Mouse (Mus musculus) layer of hippocampus, adult 2 months (tissue): ENCODE measurements around the gene Odf3b. TPM values are rescaled to one million over a fixed set of nuclear protein-coding genes. Genes with fewer than 3 reads are reported as not detected.
A peak's percentile ranks its signal among the peaks of the same experiment; 100 is the strongest.

ENCODE experiments used
- DNase-seq, 2 experiments: peaks; one replicate each; pipeline ENCODE4 v3.0.0; 2022; ENCODE audit warnings: low spot score in 2 of 2
- H3K27ac ChIP-seq: fragments of 200-600 bp; 2 replicates; pipeline ENCODE4 v1.8.1; 2022
- H3K4me3 ChIP-seq: fragments of 200-600 bp; 2 replicates; pipeline ENCODE4 v1.8.1; 2022; ENCODE audit warnings: mild to moderate bottlenecking
- CTCF ChIP-seq: fragments of 200-600 bp; conservative IDR thresholded peaks from 2 replicates; pipeline ENCODE4 v1.8.1; 2022; ENCODE audit warnings: antibody characterized with exemption, mild to moderate bottlenecking, moderate library complexity
- total RNA-seq, 2 experiments: library from RNA; stranded (reverse); gene quantifications; 2 replicates each; pipeline ENCODE4 v1.2.3; 2021

Odf3b gene
- total RNA-seq, 2 experiments from 2014 or later: 1.9 to 2.9 TPM

DNA sequence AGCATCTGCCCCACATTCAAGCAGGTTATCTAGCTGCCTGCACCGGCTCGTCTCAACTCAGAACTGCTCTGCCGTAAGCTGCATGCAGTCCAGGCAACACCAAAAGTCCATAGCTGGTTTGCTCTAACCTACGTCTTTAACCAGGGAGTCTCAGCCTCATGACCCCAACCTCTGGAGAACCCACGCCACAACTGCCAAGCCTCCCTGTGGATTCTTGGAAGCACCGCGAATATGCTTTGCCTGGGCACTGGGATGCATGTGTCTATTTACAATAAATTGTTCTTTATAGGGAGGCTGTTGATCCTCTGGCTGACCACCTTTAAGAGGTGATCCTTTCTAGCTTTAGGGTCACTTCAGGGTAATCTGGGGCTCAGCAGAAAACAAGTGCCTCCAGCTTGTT, 6.5 kb downstream of the Odf3b start:
- no peak for DNase-seq
- Histone ChIP-seq H3K27ac (peak overlapping the region; percentile 99; the same call in 1 of the 2 replicates), H3K4me3 (peak overlapping the region; percentile 71)
- no peak for TF ChIP-seq CTCF

DNA sequence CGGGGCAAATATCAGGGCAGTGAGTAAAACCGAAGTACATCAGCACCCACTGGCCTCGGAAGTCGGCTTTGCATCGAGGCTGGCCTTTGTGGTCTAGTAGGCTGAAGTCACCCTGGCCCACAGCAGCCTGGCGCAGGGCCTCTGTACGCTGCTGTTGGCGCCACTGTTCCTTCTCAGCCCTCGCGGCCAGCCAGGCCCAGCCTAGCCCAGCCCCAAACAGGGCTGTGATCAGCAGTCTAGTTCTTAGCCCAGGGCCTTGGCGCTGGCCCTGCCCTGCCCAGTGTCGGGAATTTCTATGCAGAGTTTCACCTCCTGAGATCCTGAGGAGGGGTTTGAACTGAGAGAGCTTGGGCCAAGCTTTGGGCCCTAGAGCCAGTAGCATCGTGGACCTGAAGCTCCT, 7.0 kb downstream of the Odf3b start:
- no peak for TF ChIP-seq CTCF
- H3K27ac ChIP-seq: no peak overlapping the region
- DNase-seq: no peak
- no peak overlapping the region for H3K4me3 ChIP-seq

DNA sequence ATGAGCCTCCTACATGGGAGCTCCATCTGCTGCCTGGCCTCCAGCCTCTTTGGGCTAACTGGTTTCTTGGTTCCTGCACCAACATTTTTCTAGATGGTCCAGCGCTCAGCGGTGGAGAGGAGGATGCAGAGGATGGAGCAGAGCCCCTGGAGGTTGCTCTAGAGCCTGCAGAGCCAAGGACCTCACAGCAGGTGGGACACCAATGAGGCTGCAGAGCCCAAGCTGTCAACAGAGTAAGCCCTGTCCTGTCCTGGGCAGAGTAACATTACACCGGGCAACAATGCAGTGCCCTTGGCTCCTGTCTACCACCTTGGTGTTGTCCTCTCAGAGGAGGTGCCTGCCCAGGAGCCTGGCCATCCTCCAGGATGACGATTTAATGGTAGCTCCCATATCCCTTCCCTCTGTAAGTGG, 13.9 kb downstream of the Odf3b start:
- no peak for TF ChIP-seq CTCF

DNA sequence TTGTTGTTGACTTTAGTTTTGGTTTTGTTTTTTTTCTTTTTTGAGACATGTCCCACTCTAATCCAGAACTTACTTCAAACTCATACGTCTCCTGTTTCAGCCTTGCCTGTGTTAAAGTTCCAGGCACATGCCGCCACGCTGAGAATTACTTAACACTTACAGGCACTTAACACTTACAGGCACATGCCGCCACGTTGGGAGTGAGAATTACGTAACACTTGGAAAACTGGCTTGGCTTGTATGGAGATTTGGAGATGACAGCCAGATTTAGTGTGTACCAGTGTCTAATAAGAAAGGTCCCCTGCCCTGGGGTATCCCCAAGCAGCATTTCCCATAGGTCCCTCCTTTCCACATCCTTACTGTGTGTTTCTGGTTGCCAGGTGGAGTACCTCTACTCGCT, 16.0 kb downstream of the Odf3b start:
- Histone ChIP-seq H3K27ac (no peak overlapping the region), H3K4me3 (no peak overlapping the region)
- no peak for TF ChIP-seq CTCF
- no peak for DNase-seq

More for the DNA sequence above, 13.9 kb downstream of the Odf3b start:
- no peak for DNase-seq
- no peak overlapping the region for H3K4me3 ChIP-seq
- no peak overlapping the region for H3K27ac ChIP-seq

DNA sequence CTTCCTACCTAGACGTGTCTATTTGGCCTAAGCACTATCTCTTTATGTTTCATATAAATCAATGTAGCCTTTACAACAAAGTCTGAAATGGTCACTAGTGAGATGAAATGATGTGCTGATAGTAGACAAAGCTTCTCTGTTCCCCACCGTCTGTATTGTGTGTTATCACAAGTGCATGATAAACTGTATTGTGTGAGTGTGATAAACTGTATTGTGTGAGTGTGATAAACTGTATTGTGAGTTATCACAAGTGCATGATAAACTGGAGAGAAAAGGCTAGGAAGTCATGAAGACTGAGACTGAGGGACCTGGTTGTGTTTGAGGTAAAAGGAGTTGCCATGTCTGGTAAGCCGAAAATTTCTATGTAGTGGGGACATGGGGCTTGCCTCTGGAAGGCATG, 20.3 kb downstream of the Odf3b start:
- DNase-seq: no peak
- no peak for TF ChIP-seq CTCF
- Histone ChIP-seq H3K27ac (no peak overlapping the region), H3K4me3 (no peak overlapping the region)

DNA sequence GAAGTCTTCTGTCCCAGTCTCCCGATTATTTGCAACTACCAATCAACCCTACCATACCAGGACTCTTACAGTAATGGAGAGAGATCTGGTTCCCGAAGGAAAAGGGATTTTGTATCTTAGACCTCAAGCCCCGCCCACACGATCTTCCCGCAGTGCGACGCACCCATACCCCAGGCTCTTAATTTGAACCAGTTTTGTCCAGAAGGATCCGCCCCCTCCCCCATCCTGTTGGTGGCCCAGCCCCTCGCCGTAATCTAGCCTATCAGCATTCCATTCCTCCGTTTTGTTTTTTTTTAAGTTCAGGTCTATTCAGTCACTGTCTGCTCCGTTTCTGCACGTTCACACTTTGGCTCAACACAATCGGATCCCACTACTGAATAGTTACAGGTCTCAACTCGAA, 22.7 kb downstream of the Odf3b start:
- TF ChIP-seq CTCF: no peak
- DNase-seq: peak; percentile 41 to 53
- Histone ChIP-seq H3K4me3 (peak overlapping the region; percentile 92), H3K27ac (peak overlapping the region; percentile 88)

DNA sequence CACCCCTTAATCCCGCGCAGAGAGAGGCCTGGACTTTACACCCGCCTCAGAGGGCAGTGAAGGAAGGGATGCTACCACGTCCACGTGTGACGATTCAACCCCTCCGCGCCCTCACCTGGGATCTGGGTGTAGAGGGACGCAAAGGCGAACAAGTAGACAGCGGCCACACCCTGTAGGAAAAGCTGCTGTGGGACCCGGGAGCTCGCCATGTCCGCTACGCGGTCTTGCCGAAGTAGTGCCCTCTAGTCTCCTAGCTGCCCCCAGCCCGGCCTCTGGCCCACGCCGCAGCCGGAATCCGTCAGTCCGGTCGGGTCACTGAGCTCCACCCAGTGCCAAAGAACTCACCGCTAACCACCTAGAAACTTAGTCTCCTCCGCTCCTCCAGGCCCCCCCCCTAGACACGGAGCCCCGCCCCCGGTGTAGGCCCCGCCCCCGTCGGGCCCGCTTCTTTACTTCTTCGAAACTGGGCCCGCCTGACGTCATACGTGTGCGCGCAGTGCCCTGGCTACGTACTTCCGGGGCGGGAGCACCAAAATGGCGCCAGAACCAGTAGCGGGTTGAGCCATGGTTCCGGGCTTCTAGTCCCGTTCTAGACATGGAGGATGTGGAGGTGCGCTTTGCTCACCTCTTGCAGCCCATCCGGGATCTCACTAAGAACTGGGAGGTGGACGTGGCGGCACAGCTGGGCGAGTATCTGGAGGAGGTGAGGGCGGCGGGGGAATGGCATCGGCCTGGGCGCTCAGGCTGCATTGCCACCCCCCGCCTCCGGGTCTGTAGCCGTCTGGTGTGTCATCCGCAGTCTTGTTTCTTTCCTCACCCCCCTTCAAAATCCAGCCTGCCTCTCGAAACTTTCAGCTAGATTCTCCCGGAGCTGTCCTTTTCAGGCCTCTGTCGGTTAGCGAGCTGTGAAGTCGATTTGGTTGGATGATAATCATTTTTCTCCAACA, 23.6 kb downstream of the Odf3b start, which contains the start of the genes Lmf2 and Ncaph2:
TSS of gene Lmf2 (minus strand) at position 419 of the 947 bp plus-strand sequence.
TSS of gene Ncaph2 (plus strand) at position 479 of the 947 bp plus-strand sequence.
- H3K4me3 ChIP-seq: peak within 1 kb of the TSS; percentile 92
- peak; percentile 41 for TF ChIP-seq CTCF
- DNase-seq: peak; percentile 94 to 96
- H3K27ac ChIP-seq: peak within 1 kb of the TSS; percentile 88

DNA sequence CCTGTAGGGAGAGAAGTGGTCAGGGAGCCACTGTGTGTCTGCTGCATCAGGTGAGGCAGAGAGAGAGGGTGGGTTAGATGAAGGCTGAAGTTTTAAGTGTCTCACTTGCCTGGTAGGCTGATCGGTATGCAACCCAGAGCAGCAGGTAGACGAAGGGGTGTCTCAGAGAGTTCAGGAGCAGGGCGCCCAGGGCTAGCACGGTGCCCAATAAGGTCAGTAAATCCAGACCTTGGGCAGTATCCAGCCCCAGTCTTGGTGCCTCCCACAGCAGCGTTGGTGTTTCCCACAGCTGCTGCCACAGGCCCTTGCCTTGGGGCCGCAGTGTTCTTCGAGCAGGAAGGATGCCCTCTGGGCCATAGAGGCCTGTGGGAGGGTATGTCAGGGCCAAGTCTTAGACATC, 24.6 kb downstream of the Odf3b start:
- no peak overlapping the region for H3K27ac ChIP-seq
- DNase-seq: no peak
- peak overlapping the region; percentile 92 for H3K4me3 ChIP-seq
- TF ChIP-seq CTCF: no peak

DNA sequence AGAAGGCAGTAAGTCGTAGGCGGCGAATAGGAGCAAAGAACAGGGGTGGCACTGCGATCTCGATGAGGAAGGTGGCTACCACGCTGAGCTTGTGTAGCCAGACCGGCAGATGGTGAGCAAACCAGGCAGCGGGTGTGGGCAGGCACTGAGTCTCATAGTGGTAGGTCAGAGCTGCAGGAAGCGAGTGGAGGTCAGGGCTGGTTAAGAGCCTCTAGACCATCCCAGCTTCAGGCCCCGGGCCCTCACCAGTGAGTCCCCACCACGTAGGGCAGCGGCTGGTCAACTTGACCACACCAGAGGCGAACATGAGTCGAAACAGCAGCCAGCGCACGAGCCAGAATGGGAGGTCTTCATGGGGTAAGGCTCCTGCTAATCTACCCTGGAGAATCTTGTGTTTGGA, 25.2 kb downstream of the Odf3b start:
- no peak for DNase-seq
- H3K27ac ChIP-seq: no peak overlapping the region
- H3K4me3 ChIP-seq: no peak overlapping the region
- no peak for TF ChIP-seq CTCF

DNA sequence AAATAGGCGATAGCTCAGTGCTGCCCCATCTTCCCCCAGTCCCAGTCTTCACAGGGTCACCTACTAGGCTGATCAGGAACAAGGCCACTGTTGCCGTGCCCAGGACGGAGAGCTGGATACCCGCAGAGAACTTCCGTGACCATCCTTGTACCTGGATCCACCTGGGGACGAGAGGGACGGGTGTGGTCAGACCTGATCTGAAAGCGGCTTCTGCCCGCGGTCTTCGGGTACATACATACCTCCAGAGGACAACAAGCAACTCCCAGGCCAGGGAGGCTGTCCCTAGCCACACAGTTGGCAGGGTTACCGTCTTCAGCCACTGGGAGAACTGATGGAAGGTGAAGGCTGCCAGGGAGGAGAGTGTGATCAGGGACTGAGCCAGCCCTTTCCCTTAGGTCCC, 26.3 kb downstream of the Odf3b start:
- TF ChIP-seq CTCF: no peak
- no peak overlapping the region for H3K4me3 ChIP-seq
- no peak overlapping the region for H3K27ac ChIP-seq
- no peak for DNase-seq

DNA sequence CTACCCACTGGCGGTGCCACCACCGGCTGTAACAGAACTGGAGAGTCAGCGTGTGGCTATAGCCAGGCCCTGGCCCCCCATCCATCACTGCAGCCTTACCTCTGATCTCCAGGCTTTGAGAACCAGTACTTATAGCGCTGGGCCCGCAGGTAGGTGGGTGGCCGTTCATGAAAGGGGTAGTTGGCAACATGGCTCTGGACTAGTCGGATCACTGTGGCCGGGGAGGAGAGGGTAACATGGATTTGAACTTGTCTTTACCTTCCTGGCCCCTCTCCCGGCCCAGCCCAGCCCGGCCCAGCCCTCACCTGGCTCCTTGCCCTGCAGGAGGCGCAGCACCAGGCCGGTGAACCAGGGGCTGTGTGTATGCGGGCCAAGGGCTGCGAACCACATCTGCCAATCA, 27.0 kb downstream of the Odf3b start:
- DNase-seq: no peak
- no peak overlapping the region for H3K4me3 ChIP-seq
- H3K27ac ChIP-seq: no peak overlapping the region
- no peak for TF ChIP-seq CTCF

DNA sequence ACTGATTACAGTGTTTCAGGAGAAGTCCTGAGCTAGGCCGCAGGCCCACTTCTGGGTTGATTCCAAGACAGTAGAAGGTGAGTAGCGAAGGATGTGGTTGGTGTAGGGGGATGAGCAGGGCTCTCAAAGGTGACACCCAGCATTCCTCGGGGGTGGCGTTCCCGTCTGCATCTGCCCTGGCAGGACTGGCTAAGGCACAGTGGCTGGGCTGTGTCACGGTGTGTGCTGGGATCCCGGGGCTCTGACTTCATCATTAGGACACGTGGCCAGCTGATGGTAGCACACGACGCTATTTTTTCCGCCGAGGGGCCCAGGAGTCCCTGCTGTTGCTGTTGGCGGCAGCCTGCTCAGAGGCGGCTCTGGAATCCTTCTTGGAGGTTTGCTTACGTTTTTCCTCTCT, 27.8 kb downstream of the Odf3b start:
- Histone ChIP-seq H3K4me3 (no peak overlapping the region), H3K27ac (no peak overlapping the region)
- TF ChIP-seq CTCF: no peak
- no peak for DNase-seq

DNA sequence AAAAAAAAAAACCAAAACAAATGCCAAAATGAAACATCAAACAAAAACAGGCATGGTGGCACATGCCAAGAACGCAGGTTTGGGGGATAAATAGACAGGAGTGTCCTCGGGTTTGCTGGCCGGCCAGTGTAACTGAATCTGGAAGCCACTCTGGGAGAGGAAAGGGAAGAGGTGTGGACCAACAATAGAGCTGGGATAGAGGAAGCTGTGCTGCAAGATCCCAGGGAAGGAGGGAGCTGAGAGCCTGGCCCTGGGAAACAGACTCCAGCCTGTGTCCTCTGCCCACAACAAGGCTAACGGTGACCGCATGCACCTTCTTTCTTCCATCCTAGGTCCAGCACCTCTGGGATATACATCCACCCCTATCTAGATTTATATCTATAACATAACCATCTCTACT, 28.6 kb downstream of the Odf3b start:
- no peak overlapping the region for H3K27ac ChIP-seq
- H3K4me3 ChIP-seq: no peak overlapping the region
- DNase-seq: no peak
- no peak for TF ChIP-seq CTCF

DNA sequence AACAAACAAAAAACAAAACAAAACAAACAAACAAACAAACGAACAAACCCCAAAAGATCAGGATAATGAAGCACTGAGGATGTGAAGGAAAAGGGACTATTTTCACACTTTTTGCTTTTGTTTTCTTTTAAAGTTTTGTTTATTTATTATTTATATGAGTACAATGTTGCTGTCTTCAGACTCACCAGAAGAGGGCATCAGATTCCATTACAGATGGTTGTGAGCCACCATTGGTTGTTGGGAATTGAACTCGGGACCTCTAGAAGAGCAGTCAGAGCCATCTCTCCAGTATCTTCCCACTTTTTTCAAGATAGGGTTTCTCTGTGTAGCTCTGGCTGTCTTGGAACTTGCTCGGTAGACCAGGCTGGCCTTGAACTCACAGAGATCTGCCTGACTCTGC, 35.8 kb downstream of the Odf3b start:
- Histone ChIP-seq H3K27ac (no peak overlapping the region), H3K4me3 (no peak overlapping the region)
- peak; percentile 68 for TF ChIP-seq CTCF
- no peak for DNase-seq
